In the genomic region with DNA sequence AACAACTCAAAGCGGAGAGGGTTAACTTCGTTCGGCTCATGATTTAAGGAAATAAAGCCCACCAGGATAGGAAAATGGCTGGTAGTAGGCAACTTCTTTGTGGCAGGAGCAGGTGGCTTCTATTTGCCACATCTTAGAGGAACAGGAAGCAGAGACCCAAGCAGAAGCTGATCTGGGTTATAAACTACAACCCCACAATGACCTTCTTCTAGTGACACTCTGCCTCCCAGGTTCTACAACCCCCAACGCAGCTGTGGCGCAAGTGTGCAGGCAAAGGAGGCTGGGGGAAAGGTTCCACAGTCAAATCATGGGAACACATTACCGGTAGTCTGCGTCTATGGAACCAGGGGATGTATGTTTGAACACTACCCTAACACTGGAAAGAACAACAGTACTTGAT, we compare ENCODE assay signal across 33 mouse cellular contexts. TPM values are rescaled to one million over a fixed set of nuclear protein-coding genes. Genes with fewer than 3 reads are reported as not detected.
A peak's percentile ranks its signal among the peaks of the same experiment; 100 is the strongest.
DNase-seq lines count a peak whose midpoint lies in the region; ATAC-seq and TF ChIP-seq lines count a peak whose summit lies in the region.
"Had no signal": no experiment of that assay in that cellular context is flagged by ENCODE, and none has a peak within 500 bp of the region (broad histone marks: within the 10 kb centered on the region; RNA-seq: fewer than 3 reads in every experiment).

No protein-coding gene starts in this region.

- in situ Hi-C loops in CH12.LX (cut with MboI; ENCODE audit: low pct_ligation_motif_present, low pct_unique_long_range_greater_than_20kb, low sequenced_read_pairs), result no loop called here

- H3K4me1 ChIP-seq in CH12.LX (ENCODE audit: control insufficient read depth in 1 of 2, insufficient read depth in 2 of 2), result peaks cover 5 to 39% of the 10 kb centered on the region in 2 experiments; a peak in 2 of 4 replicates
- no peaks in the 10 kb centered on the region for H3K4me1 ChIP-seq in intestine, embryonic 15.5 days (replicated peaks)
- H3K4me1 ChIP-seq: forebrain, embryonic 13.5 days; heart, embryonic 13.5 days; liver, embryonic 15.5 days; midbrain, embryonic 12.5 days; neural tube, embryonic 12.5 days had no signal

- no peak overlapping the region for H3K27ac ChIP-seq in CH12.LX (ENCODE audit: insufficient read depth, low read depth)
- no peak overlapping the region for H3K27ac ChIP-seq in intestine, embryonic 15.5 days
- H3K27ac ChIP-seq: forebrain, embryonic 13.5 days; heart, adult 2 months; heart, embryonic 13.5 days; hindbrain, postnatal 0 days; kidney, postnatal 0 days; liver, embryonic 15.5 days; midbrain, embryonic 12.5 days; neural tube, embryonic 12.5 days had no signal

- H3K9ac ChIP-seq in CH12.LX (ENCODE audit: insufficient read depth, low read depth), result no peak overlapping the region
- H3K9ac ChIP-seq in intestine, embryonic 15.5 days, result no peak overlapping the region
- H3K9ac ChIP-seq: forebrain, embryonic 13.5 days; heart, embryonic 13.5 days; liver, embryonic 15.5 days; lung, embryonic 14.5 days; midbrain, embryonic 12.5 days; neural tube, embryonic 12.5 days had no signal

- 88% methylated on average over 7 of the region's 7 CpGs for WGBS in intestine, embryonic 15.5 days

- DNase-seq in CH12.LX (ENCODE audit: extremely low read depth), result peak; percentile 39
- DNase-seq in thymus, adult 18-20 months, result peak; percentile 39 to 62
- DNase-seq in thymus, postnatal 25 days, result peak; percentile 64
- DNase-seq in left cerebral cortex, adult 8-10 months (ENCODE audit: low spot score in 2 of 2), result no peak
- DNase-seq: adrenal gland, postnatal 36 days; cerebellum, adult 18-20 months; cerebellum, postnatal 10 days; gastrocnemius, postnatal 25 days; heart, adult 2 months; heart, postnatal 14 days; kidney, adult 8-10 months; kidney, postnatal 4 days; layer of hippocampus, postnatal 36 days; liver; lung, embryonic 14.5 days; lung, postnatal 14 days; right cerebral cortex, postnatal 4 days had no signal

- no peaks in the 10 kb centered on the region for H3K27me3 ChIP-seq in CH12.LX (replicated peaks)
- peaks cover 3% of the 10 kb centered on the region; the same call in 1 of the 2 replicates for H3K27me3 ChIP-seq in intestine, embryonic 15.5 days (replicated peaks)
- H3K27me3 ChIP-seq: heart, embryonic 13.5 days; liver, embryonic 15.5 days; neural tube, embryonic 12.5 days had no signal

- peak; percentile 82 for ATAC-seq in common myeloid progenitor, adult 5-6 weeks (replicated peaks; ENCODE audit: low read depth, poor library complexity, severe bottlenecking)
- no peak for ATAC-seq in erythroid progenitor cell, adult 5-6 weeks (replicated peaks; ENCODE audit: low FRiP score, poor library complexity, severe bottlenecking)
- no peak for ATAC-seq in intestine, embryonic 15.5 days
- ATAC-seq: forebrain, embryonic 13.5 days; hindbrain, postnatal 0 days; intestine, embryonic 16.5 days; Patski had no signal

- H3K4me3 ChIP-seq in CH12.LX (replicated peaks in 1 of 3; ENCODE audit: low read depth in 2 of 3, low read length in 2 of 3, poor library complexity in 1 of 3), result no peak overlapping the region
- H3K4me3 ChIP-seq in intestine, embryonic 15.5 days (replicated peaks), result no peak overlapping the region
- H3K4me3 ChIP-seq: erythroblast, embryonic 14.5 days; forebrain, embryonic 13.5 days; heart, adult 2 months; heart, embryonic 13.5 days; liver, embryonic 15.5 days; megakaryocyte, embryonic 14.5 days; midbrain, embryonic 12.5 days; myocyte; neural tube, embryonic 12.5 days had no signal

- H3K79me2 ChIP-seq in CH12.LX (replicated peaks; ENCODE audit: control insufficient read depth, extremely low read depth, insufficient read depth, poor library complexity, severe bottlenecking), result no peaks in the 10 kb centered on the region

- no peak for TF ChIP-seq POLR2A in CH12.LX (IDR thresholded peaks at IDR 0.05; ENCODE audit: low read depth, low read length)

- H3K4me2 ChIP-seq in CH12.LX (ENCODE audit: insufficient read depth, low read depth, poor library complexity, severe bottlenecking), result no peak overlapping the region
- H3K4me2 ChIP-seq in intestine, embryonic 15.5 days (replicated peaks), result no peak overlapping the region
- H3K4me2 ChIP-seq: forebrain, embryonic 13.5 days; heart, embryonic 13.5 days; liver, embryonic 15.5 days; lung, embryonic 14.5 days; midbrain, embryonic 12.5 days; neural tube, embryonic 12.5 days had no signal

- no peak for TF ChIP-seq CTCF in CH12.LX (conservative IDR thresholded peaks at IDR 0.05 in 1 of 2, IDR thresholded peaks at IDR 0.05 in 1 of 2; ENCODE audit: low read depth in 2 of 2, low read length in 2 of 2)

- peaks cover 20 to 42% of the 10 kb centered on the region in 2 experiments for H3K36me3 ChIP-seq in CH12.LX (replicated peaks in 1 of 2; ENCODE audit: control insufficient read depth in 1 of 2, insufficient read depth in 1 of 2, low read length in 1 of 2)
- H3K36me3 ChIP-seq in intestine, embryonic 15.5 days, result no peaks in the 10 kb centered on the region
- H3K36me3 ChIP-seq: liver, embryonic 15.5 days; midbrain, embryonic 12.5 days; neural tube, embryonic 12.5 days had no signal

- no peak for TF ChIP-seq EP300 in CH12.LX (IDR thresholded peaks at IDR 0.05; ENCODE audit: low read length)

- dilution Hi-C loops in CH12.LX (cut with MboI; ENCODE audit: extremely low pct_ligation_motif_present, extremely low pct_unique_long_range_greater_than_20kb, low sequenced_read_pairs), result no loop called here

- H3K9me3 ChIP-seq in CH12.LX (replicated peaks; ENCODE audit: low read length), result no peaks in the 10 kb centered on the region
- no peaks in the 10 kb centered on the region for H3K9me3 ChIP-seq in intestine, embryonic 15.5 days
- H3K9me3 ChIP-seq: forebrain, embryonic 13.5 days; heart, embryonic 13.5 days; liver, embryonic 15.5 days; megakaryocyte, embryonic 14.5 days; midbrain, embryonic 12.5 days; neural tube, embryonic 12.5 days had no signal

- TF ChIP-seq RAD21 in CH12.LX (IDR thresholded peaks at IDR 0.05; ENCODE audit: low read depth, low read length), result no peak

TF ChIP-seq in CH12.LX, 34 proteins besides CTCF, POLR2A, EP300 and RAD21:
- TF ChIP-seq MAZ (IDR thresholded peaks at IDR 0.05; ENCODE audit: low read depth, low read length) (no peak), ZNF384 (IDR thresholded peaks at IDR 0.05; ENCODE audit: low read depth, low read length) (no peak), E2F4 (IDR thresholded peaks at IDR 0.05; ENCODE audit: insufficient replicate concordance, low read depth, low read length) (no peak), NRF1 (IDR thresholded peaks at IDR 0.05; ENCODE audit: low read depth, low read length) (no peak), MAX (IDR thresholded peaks at IDR 0.05; ENCODE audit: low read length) (no peak), POLR2AphosphoS2 (IDR thresholded peaks at IDR 0.05; ENCODE audit: low read depth, low read length) (no peak), CHD2 (IDR thresholded peaks at IDR 0.05; ENCODE audit: low read length) (no peak)

RNA-seq across cellular contexts. Expression of a gene that starts 22.8 kb away (rescaled TPM):
- total RNA-seq in CH12.LX (2012; rRNA removed) (43.9 and 44.5 TPM in 2 replicates), CH12.LX (2014; rRNA removed) (73.1 and 74.8 TPM in 2 replicates)
- polyA plus RNA-seq in CH12.LX (2012; ENCODE audit: insufficient read length, low read depth), result 74.3 and 77.5 TPM in 2 replicates
- 51.8 and 66.5 TPM in 2 replicates for total RNA-seq in common myeloid progenitor, adult 5-6 weeks (2017)
- total RNA-seq in erythroid progenitor cell, adult 5-6 weeks (2015; ENCODE audit: low replicate concordance), result 7.6 and 19.7 TPM in 2 replicates
- total RNA-seq in erythroid progenitor cell, adult 5-6 weeks (2017; ENCODE audit: low replicate concordance), result 6.2 and 8.6 TPM in 2 replicates
- 10 to 100 TPM; 25.8 to 34.7 (median 27.9) TPM for total RNA-seq in left cerebral cortex, adult 8-10 months (2022)
- polyA plus RNA-seq in intestine, embryonic 15.5 days (2015; fragmentation: Nextera tagmentation; extraction: Ambion mirVana), result 32.4 and 35.6 TPM in 2 replicates
- total RNA-seq: MEL had no signal

RNA-seq across cellular contexts. Expression of a gene that starts 29.3 kb away (rescaled TPM):
- 10.2 and 12.6 TPM in 2 replicates for total RNA-seq in CH12.LX (2012; rRNA removed)
- total RNA-seq in CH12.LX (2014; rRNA removed), result 27.9 and 28.5 TPM in 2 replicates
- polyA plus RNA-seq in CH12.LX (2012; ENCODE audit: insufficient read length, low read depth), result 30.8 and 34.2 TPM in 2 replicates
- 1.8 and 5.2 TPM in 2 replicates for total RNA-seq in common myeloid progenitor, adult 5-6 weeks (2017)
- total RNA-seq in erythroid progenitor cell, adult 5-6 weeks (2015; ENCODE audit: low replicate concordance), result 5.8 and 15.5 TPM in 2 replicates
- 3.6 and 3.9 TPM in 2 replicates for total RNA-seq in erythroid progenitor cell, adult 5-6 weeks (2017; ENCODE audit: low replicate concordance)
- 1 to 10 TPM; 1.8 to 8.8 (median 4.9) TPM for total RNA-seq in left cerebral cortex, adult 8-10 months (2022)
- 0.53 and 0.55 TPM in 2 replicates for polyA plus RNA-seq in intestine, embryonic 15.5 days (2015; fragmentation: Nextera tagmentation; extraction: Ambion mirVana)
- total RNA-seq: MEL had no signal
- polyA plus RNA-seq: erythroblast, embryonic 14.5 days; myocyte; Patski had no signal

Comparison
In these comparisons a context has a peak if more than half of its experiments do, and no peak if none do; other contexts are left out.
1. DNase-seq: peak in CH12.LX (single experiment), thymus, adult 18-20 months (2 of 2) and thymus, postnatal 25 days (single experiment); none in left cerebral cortex, adult 8-10 months (0 of 2).